Mouse (Mus musculus): ENCODE data around the gene Vps26a. TPM values are rescaled to one million over a fixed set of nuclear protein-coding genes. Genes with fewer than 3 reads are reported as not detected.

Gene Vps26a
- polyA plus RNA-seq, 1 experiment: 8.9 TPM

DNA sequence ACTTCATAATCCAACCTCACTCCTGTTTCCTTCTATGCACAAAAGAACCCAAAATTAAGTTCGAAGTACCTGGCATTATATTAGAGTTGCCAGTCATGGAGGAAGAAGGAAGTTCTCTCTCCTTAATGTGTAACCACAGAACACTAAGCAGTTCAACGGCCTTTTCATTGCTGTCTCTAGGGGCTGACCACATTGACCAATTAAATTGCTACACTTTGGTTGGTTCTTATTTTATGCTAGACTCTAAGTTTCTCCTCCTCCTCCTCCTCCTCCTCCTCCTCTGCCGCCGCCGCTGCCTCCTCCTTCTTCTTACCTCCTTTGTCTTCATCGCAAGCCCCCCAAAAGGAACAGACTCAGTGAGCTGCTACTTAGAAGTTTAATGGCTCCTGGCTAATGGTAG lies 24.9 kb upstream of the Vps26a start:
- peaks cover 3% of the 10 kb centered on the region for H3K36me3 ChIP-seq (replicated peaks; ENCODE audit: low read length)
- TF ChIP-seq FLI1 (IDR thresholded peaks at IDR 0.05; ENCODE audit: low read length) (no peak), GATA1 (IDR thresholded peaks at IDR 0.05; ENCODE audit: borderline replicate concordance, low read length) (no peak)
- peaks cover 39% of the 10 kb centered on the region for H3K4me1 ChIP-seq
- H3K27me3 ChIP-seq (replicated peaks): no peaks in the 10 kb centered on the region
- H3K4me3 ChIP-seq (replicated peaks): no peak overlapping the region
- no peaks in the 10 kb centered on the region for H3K9me3 ChIP-seq

DNA sequence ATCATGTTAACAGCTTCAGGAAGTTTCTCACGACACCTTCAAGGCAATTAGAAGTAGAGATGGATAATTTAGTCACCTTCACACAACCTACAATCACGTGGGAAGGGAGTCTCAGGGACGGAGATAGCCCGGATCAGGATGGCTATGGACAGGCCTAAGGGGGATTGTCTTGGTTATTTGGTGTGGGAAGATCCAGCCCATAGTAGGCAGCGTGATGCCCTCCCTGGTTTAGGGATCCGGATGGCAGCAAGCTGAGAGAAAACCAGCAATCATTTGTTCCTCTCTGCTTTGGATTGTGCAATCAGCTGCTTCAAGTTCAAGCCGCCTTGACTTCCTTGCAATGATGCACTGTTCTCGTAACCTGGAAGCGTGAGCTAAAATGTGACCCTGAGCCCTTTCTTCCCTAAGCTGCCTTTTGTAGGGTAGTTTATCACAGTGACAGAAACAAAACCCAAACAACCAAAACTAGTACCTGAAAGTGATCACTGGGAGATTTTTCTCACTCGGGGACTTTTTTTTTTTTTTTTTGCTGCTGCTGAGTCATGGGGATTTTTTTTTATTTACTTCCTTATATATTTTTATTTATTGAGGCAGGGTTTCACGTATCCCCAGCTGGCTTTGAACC lies 22.5 kb upstream of the Vps26a start:
- Histone ChIP-seq H3K9me3 (no peaks in the 10 kb centered on the region), H3K36me3 (replicated peaks; ENCODE audit: low read length) (peaks cover 16% of the 10 kb centered on the region), H3K4me3 (replicated peaks) (peak overlapping the region; percentile 94), H3K4me1 (peaks cover 55% of the 10 kb centered on the region), H3K27me3 (replicated peaks) (no peaks in the 10 kb centered on the region)
- TF ChIP-seq FLI1 (IDR thresholded peaks at IDR 0.05; ENCODE audit: low read length): no peak
- TF ChIP-seq GATA1 (IDR thresholded peaks at IDR 0.05; ENCODE audit: borderline replicate concordance, low read length): no peak

DNA sequence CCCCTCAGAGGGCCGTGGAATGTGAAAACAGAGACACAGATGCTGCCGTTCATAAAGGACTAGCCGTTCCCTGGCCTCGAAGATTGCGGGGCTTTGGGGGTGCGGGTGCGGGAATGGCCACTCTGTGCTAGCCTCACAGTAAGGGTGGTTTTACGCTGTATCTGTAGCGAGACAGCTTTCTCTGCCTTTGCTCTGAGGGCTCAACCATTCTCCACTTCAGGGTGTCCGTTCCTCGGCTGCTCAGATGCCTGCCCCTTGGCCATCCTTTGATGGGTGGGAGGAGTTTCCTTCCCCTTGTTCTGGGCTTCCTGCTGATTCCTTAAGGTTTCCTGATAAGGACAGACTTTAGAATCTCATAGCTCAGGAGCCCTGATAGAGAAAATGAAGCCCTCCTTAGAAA lies 21.9 kb upstream of the Vps26a start:
- Histone ChIP-seq H3K4me1 (peaks cover 62% of the 10 kb centered on the region), H3K36me3 (replicated peaks; ENCODE audit: low read length) (peaks cover 15% of the 10 kb centered on the region), H3K27me3 (replicated peaks) (no peaks in the 10 kb centered on the region), H3K4me3 (replicated peaks) (peak overlapping the region; percentile 94), H3K9me3 (no peaks in the 10 kb centered on the region)
- TF ChIP-seq GATA1 (IDR thresholded peaks at IDR 0.05; ENCODE audit: borderline replicate concordance, low read length) (no peak), FLI1 (IDR thresholded peaks at IDR 0.05; ENCODE audit: low read length) (no peak)

DNA sequence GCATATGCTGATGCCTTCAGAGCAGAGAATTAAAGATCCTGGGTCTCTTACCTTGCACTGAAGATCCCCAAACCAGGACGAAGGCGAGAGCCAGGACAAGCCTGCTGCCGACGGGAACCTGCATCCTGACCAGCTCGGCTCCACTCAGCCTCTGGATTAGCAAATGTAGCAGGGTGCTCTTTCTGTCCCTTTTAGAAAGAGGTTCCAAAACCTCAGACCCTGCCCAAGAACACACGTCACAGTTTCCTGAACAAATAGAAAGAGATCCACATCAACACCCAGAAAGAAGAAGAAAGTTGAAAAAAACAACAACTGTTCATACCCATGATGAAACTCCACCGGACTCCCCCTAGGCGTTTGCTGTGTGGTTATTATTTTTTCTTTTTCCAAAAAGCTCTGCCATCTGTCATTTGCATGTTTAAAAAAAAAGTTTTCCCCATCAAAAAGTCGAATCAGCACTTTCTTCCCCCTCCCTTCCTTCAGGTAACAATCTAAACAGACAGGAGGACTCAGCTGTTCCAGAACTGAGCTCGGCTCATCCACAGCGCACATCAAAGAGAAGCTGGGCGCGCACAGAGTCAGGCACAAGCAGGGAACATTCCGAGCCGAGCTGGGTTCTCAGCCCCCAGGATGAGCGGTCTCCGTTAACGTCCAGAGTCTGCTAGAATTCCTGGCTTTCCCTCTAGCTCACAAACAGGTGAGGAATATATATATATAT lies 21.1 kb upstream of the Vps26a start:
- Histone ChIP-seq H3K27me3 (replicated peaks) (no peaks in the 10 kb centered on the region), H3K36me3 (replicated peaks; ENCODE audit: low read length) (peaks cover 17% of the 10 kb centered on the region), H3K9me3 (no peaks in the 10 kb centered on the region), H3K4me3 (replicated peaks) (peak overlapping the region; percentile 94), H3K4me1 (peaks cover 67% of the 10 kb centered on the region)
- TF ChIP-seq GATA1 (IDR thresholded peaks at IDR 0.05; ENCODE audit: borderline replicate concordance, low read length) (no peak), FLI1 (IDR thresholded peaks at IDR 0.05; ENCODE audit: low read length) (0 out of 2 replicates have a peak, but pooled peaks have one; percentile 37)

DNA sequence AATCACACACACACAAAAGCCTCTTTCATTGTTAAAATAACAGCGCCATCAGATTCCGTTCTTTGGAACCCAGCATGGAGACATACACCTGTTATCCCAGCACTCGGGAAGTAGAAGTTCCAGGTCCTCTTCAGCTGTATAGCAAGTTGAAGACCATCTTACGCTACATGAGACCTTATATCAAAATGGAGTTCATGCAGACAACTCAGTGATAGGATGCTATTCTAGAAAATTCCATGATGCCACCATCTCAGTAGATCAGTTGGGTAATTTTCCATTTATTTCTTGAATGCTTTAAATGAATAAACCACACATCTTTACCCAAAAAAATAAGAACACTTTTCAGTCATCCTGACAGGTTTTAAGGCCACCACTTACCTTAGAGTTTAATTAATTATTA lies 20.5 kb upstream of the Vps26a start:
- no peaks in the 10 kb centered on the region for H3K27me3 ChIP-seq (replicated peaks)
- H3K36me3 ChIP-seq (replicated peaks; ENCODE audit: low read length): peaks cover 24% of the 10 kb centered on the region
- TF ChIP-seq GATA1 (IDR thresholded peaks at IDR 0.05; ENCODE audit: borderline replicate concordance, low read length) (no peak), FLI1 (IDR thresholded peaks at IDR 0.05; ENCODE audit: low read length) (no peak)
- peaks cover 67% of the 10 kb centered on the region for H3K4me1 ChIP-seq
- no peaks in the 10 kb centered on the region for H3K9me3 ChIP-seq
- H3K4me3 ChIP-seq (replicated peaks): peak overlapping the region; percentile 94

DNA sequence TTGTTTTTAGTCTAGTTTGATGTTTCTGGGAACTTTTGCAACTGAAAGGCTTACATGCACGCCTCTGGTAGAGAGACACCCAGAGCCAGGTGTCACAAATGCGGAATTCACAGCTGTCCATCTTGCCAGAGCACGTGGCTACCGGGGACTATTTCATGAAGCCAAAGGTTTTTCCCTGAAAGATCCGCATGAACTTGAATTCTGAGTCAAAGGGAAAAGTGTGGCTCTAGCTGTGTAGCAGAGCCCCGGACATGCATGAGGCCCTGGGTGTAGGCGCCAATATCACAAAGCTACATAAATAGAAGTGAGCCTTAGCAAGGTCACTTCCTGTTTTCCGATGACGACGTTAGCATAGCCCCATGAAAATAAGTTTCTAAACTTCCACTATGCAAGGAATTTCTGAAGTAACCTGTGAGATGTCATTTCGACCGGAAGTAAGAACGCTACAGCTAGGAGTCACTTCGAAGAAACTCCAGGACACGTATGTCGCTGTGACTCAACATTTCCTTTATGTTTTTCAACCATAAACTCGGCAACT lies 19.5 kb upstream of the Vps26a start:
- Histone ChIP-seq H3K27me3 (replicated peaks) (no peaks in the 10 kb centered on the region), H3K4me3 (replicated peaks) (peak overlapping the region; percentile 91), H3K4me1 (peaks cover 67% of the 10 kb centered on the region), H3K36me3 (replicated peaks; ENCODE audit: low read length) (peaks cover 32% of the 10 kb centered on the region), H3K9me3 (no peaks in the 10 kb centered on the region)
- TF ChIP-seq FLI1 (IDR thresholded peaks at IDR 0.05; ENCODE audit: low read length) (peak; percentile 40; the same call in 1 of the 2 replicates), GATA1 (IDR thresholded peaks at IDR 0.05; ENCODE audit: borderline replicate concordance, low read length) (no peak)

DNA sequence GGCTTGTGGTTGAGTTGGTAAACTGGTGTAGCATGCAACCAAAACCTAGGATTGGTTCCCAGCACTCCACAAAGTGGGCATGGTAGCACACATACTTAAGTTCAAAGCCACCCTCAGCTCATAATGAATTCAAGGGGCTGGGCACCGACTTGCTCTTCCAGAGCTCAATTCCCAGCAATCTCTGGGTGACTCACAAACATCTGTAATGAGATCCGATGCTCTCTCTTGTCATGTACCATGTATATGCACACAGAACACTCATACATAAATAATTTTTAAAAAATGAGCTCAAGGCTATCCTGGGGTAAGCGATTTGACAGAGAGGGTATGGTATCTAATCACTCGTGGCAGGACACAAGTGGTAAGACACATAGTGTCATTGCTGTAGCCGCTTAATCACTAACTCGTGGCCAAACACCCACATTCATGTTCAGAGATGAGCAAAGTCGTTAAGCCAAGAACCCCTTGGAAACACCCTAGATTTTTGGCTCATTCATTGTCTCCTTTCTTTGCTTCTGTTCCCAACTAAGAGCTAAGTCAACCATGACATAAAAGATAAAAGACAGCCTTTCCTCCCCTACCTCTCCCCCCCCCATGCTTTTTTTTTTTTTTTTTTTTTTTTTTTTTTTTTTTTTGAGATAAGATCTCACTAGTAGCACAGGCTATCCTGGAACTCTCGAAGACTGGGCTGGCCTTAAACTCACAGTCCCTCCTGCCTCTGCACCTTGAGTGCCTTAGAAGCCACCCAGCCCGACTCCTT lies 18.8 kb upstream of the Vps26a start:
- H3K4me3 ChIP-seq (replicated peaks): peak overlapping the region; percentile 91
- TF ChIP-seq FLI1 (IDR thresholded peaks at IDR 0.05; ENCODE audit: low read length) (no peak), GATA1 (IDR thresholded peaks at IDR 0.05; ENCODE audit: borderline replicate concordance, low read length) (no peak)
- H3K27me3 ChIP-seq (replicated peaks): no peaks in the 10 kb centered on the region
- peaks cover 38% of the 10 kb centered on the region for H3K36me3 ChIP-seq (replicated peaks; ENCODE audit: low read length)
- no peaks in the 10 kb centered on the region for H3K9me3 ChIP-seq
- peaks cover 70% of the 10 kb centered on the region for H3K4me1 ChIP-seq

- no peaks in the 10 kb centered on the region for H3K27me3 ChIP-seq (replicated peaks)
- peak overlapping the region; percentile 91 for H3K4me3 ChIP-seq (replicated peaks)
- peaks cover 71% of the 10 kb centered on the region for H3K4me1 ChIP-seq
- no peaks in the 10 kb centered on the region for H3K9me3 ChIP-seq
- TF ChIP-seq GATA1 (IDR thresholded peaks at IDR 0.05; ENCODE audit: borderline replicate concordance, low read length) (no peak), FLI1 (IDR thresholded peaks at IDR 0.05; ENCODE audit: low read length) (no peak)
- peaks cover 46% of the 10 kb centered on the region for H3K36me3 ChIP-seq (replicated peaks; ENCODE audit: low read length)
Observed at GRCm38 (mm10) chr10:62503836-62504628, 17.4 kb upstream of the Vps26a start.

DNA sequence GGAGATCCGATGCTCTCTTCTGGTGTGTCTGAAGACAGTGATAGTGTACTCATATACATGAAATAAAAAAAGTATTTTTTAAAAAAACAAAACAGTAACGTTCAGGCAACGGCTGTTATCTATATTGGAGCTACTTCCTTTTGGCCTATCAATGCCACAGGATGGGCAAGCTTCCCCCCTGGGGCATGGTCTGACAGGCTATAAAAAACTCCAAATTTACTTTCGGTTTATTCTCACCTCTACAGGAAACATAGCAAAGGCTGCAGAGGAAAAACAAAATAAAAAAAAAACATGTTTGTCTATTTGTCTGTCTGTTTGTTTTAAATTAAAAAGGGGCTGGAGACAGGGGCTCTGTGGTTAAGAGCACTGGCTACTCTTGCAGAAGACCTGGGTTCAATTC lies 16.7 kb upstream of the Vps26a start:
- Histone ChIP-seq H3K4me3 (replicated peaks) (peak overlapping the region; percentile 91), H3K9me3 (no peaks in the 10 kb centered on the region), H3K4me1 (peaks cover 67% of the 10 kb centered on the region), H3K27me3 (replicated peaks) (no peaks in the 10 kb centered on the region), H3K36me3 (replicated peaks; ENCODE audit: low read length) (peaks cover 51% of the 10 kb centered on the region)
- no peak for TF ChIP-seq FLI1 (IDR thresholded peaks at IDR 0.05; ENCODE audit: low read length)
- TF ChIP-seq GATA1 (IDR thresholded peaks at IDR 0.05; ENCODE audit: borderline replicate concordance, low read length): no peak

Data from megakaryocyte, embryonic 14.5 days (primary cell).